Mouse (Mus musculus) thymus, adult 2 months (tissue): ENCODE data around the gene Ube4a.

Source experiments
- CTCF ChIP-seq: fragments of 200-500 bp; IDR thresholded peaks from 2 replicates; pipeline ENCODE4 v1.5.1; 2012; ENCODE audit warnings: mild to moderate bottlenecking, control low read depth, low read length, moderate library complexity, borderline replicate concordance; ENCODE audit not compliant: control insufficient read depth, poor library complexity, insufficient read depth; ENCODE audit errors: extremely low read depth
- POLR2A ChIP-seq: fragments of 200-500 bp; IDR thresholded peaks from 2 replicates; pipeline ENCODE4 v1.6.1; 2012; ENCODE audit warnings: mild to moderate bottlenecking, low read length, control low read depth, moderate library complexity; ENCODE audit not compliant: control insufficient read depth, poor library complexity, insufficient read depth; ENCODE audit errors: extremely low read depth

DNA sequence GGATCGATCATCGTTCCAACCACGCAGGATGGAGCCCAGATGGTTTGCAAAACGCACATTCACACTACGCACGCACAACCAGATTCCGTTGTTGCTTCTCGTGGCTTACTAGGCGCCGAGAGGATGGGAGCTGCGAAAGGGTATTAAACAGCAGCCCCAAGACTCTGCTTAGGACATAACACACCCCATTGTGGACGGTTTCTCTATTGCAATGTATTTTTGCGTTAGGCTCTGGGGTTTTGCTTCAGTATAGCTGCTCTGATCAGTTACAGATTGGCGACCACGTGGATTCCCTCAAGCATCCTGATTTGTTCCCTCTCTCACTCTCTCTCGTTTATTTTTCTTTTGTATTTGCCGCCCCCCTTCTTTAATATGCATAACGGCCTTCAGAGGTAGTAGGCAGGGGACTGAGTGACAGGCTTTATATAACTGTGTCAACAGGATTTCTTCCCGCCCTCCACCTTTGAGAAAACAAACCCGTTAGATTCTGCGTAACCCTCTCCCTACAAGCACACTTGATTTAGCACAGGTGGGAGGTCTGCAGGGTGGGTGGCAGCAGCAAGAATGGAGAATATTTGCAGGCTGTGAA is 82.3 kb downstream of the Ube4a start:
- no peak for TF ChIP-seq CTCF
- TF ChIP-seq POLR2A: no peak
